Mouse (Mus musculus): ENCODE data around the gene Olfr572. TPM values are rescaled to one million over a fixed set of nuclear protein-coding genes. Genes with fewer than 3 reads are reported as not detected.

The Olfr572 gene
- not detected in 2 replicates for polyA plus RNA-seq (2012; rRNA removed)

DNA sequence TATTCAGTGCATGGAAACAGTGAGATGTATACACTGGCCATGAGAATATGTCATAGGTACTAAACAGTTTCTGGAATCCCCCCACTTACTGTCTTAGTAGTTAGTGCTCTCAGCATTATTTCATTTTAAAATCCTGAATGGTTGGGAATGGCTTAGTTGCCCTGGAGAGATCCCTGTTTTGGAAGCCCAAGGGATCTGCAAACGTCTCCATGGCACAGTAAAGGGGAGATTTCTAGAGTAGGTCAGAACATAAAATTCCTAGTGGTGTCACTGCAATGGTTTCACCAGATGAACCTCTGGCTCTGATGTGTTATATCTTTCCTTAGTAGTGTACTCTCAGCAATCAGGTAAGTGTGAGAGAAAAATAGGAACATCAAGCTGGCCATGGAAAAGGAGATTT is at the start of gene Olfr572:
Gene Olfr572 (plus strand): TSS at position 301 of the 400 bp plus-strand sequence.
- no peak for DNase-seq (ENCODE audit: low spot score)

DNA sequence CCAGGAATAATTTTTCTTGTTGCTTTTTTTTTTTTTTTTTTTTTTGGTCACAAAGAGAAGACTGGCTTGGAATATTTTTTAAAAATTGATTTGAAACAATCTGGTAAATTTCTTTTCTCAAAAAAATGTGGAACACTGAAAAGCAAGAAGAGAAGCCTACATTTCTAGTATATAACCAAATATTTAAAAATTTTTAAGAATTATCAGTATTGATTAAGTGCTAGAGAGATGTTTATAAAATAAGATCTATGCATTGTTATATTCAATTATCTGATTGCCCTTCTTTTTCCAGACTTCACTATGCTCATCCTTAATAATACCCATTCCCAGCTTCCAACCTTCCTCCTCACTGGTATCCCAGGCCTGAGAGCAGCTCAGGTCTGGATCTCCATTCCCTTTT is 47.4 kb upstream of the Olfr572 start, which contains the start of gene Olfr568:
Gene Olfr568 (plus strand): TSS at position 301 of the 400 bp plus-strand sequence.
- no peak for DNase-seq (ENCODE audit: low spot score)

DNA sequence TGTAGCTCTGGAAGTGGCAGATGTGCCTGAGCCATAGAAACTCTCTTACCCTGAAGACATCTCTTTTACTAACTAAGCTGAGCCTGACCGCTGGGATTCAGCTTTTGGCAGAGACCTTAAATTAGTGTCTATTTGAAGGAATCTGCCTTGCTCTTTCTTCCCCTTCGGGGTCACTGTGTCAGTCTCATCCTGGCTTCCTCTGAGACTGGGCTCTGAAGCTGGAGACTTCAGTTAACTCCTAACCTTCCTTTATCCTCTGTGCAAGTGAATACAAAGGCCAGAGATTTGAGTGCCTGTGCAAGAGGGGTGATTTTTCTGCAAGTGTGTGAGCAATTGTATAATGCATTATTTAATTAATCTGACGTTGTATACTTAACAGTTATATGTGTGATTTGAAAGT is 33.4 kb upstream of the Olfr572 start, which contains the start of gene Olfr569:
Gene Olfr569 (minus strand): TSS at position 101 of the 400 bp plus-strand sequence.
- no peak for DNase-seq (ENCODE audit: low spot score)

DNA sequence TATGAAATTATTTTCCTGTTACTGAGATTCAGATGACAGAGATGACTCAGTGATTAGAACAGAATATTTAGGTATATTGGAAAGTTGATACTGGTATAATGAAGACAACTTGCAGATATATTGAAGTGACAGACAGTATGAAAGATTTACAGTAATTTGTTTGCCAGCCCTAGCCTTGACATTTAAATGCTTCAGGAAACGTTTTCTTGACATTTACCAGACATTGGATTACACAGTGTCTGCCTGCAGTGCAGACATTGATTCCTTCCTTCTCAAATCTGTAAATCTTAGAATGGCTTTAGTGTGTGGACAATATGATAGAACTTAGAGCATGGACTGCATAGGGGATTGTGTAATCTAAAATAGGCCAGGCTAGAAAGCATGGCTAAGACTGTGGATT is 8.9 kb upstream of the Olfr572 start:
- DNase-seq (ENCODE audit: low spot score), result no peak

DNA sequence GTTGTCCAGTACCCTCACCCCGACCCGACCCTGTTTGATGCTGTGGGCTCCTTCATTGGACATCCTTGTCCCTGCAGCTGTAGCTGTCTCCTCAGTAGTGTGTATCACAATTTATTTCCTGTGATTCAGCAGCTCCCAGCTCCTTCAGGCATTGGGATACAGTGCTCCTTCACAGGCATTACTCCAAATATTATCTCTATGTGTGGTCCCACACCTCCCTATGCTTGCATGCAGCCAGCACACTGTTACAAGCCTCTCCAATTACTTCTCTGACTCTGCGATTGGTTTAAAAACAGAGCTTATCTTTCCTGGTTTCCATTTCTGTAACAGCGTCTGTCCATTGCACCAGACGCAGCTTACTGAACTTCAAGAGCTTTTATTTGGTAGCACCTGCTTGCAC is 7.8 kb upstream of the Olfr572 start:
- no peak for DNase-seq (ENCODE audit: low spot score)

DNA sequence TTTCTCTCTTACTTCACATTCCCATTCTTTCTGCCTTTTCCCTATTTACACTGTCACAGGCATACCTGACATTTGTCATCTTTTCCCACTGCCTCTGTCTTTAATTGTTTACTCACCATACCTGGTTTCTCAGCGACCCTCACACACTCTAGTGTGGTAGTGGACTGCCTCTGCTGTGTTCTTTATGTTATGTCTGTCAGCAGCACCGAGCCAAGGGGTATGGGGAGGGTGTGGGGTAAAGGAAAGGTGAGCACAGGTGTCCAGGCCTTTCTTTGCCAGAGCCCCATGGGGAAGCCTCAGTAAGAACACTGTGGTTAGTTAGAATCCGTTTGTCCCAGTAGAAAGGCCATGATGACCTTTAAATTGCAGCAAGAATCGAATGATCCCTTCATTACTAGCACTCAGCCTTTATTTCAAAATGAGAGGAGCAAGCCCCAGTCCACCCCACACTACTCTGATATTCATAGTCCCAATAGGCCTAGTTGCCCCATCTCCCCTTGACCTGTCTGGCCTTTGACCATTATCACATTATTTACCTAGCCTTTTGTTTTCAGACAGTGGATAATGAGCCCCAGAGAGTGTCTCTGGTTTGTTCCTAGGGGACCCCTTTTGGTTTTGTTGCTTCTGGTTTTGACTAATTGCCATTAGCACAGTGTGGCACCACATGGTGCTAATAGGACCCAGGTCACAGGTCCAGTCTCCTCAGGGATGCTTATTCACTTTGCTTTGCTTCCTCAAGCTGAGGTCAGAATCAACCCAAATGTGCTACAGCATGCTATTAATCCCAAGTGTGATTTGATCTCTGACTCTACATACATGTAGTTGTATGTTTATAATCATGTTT is 7.0 kb upstream of the Olfr572 start, which contains the start of gene Olfr571:
Gene Olfr571 (minus strand): TSS at position 505 of the 844 bp plus-strand sequence.
- DNase-seq (ENCODE audit: low spot score), result no peak

DNA sequence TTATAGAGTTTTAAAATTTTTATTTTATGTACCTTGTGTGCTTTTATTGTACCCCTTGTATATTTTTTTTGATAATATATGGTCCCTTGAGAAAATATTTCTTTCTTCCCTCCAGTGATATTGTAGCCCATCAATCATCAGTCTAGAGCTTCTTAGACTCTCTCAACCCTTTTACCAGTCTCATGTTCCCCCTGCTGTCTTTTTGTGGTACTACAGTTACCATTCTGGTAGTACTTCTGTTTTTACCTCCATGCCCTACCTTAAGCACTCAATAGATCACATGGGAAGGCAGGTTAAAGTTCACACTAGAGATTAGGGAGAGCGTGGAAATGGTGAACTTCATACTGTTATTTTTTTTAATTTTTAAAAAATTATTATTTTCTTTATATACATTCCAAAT is 4.6 kb upstream of the Olfr572 start:
- DNase-seq (ENCODE audit: low spot score), result no peak

DNA sequence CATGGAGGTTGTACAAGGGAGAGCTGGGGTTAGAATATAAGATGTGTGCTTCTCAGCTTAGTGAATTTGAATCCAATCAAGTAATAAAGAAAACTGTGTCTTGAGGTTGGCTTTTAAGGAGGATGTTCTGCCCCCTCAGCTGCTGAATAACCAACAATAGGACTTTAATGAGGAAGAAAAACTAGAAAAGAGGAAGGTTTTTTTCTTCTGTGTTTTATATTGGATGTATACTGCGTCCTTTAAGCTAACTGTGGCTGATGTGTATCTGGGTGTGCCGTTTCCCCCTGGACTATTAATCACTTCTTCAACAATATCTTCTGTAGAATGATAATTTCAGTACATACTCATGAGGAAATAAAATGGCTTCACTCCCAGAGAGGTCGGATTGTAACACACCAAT is 2.9 kb downstream of the Olfr572 start:
- no peak for DNase-seq (ENCODE audit: low spot score)

DNA sequence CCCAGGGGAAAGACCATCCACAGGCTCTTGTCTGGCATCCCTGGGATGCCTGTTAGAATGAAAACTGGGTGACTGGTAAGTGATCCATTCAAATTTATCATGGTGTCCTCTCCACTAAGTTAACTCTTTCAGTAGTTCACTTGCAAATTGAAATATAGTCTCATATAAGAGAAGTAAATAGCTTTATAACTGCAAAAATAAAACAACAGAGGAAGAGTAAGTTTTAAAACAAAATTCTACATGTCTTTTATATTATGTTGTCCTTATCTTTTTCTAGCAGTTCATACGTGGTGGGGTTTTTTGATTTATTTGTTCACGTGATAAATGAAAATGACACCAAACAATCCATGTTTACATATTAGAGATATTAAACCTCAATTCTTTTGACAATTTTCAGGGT is 18.3 kb downstream of the Olfr572 start, which contains the start of gene Olfr573-ps1:
Gene Olfr573-ps1 (minus strand): TSS at position 101 of the 400 bp plus-strand sequence.
- DNase-seq (ENCODE audit: low spot score), result no peak

DNA sequence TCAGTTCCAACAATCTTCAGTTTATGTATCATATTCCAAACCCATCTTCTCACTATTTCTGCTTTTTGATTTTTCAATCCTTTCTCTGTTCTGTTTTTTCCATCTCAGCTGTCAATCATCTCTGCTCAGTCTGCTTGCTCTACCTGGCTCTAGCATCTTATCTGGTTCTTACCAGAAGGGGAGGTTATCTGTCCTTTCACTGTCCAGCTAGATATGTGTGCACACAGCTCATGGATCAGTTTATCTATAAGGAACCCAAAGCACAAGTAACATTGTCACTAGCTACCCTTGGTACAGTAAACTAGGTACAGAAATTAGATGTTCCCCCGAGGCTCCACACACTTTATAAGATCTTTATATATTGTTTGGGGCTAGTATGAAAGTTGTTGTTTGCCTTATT is 19.2 kb downstream of the Olfr572 start:
- DNase-seq (ENCODE audit: low spot score), result no peak

DNA sequence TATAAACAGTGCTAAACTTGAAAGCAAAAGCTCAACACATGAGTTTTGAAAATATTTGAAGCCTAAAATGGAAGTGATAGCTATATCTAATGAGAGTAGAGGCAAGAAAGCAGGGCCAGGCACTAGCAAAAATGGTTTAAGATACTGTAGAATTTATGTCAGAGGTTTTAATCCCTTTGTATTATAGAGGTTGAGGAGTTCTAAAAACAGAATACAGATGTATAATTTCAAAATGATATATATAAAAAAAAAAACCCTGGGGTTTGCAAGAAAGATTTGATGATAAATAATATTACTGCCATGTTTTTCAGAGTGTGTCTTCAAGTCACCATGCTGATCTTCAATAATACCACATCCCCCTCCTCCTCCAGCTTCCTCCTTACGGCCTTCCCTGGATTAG is 24.0 kb downstream of the Olfr572 start, which contains the start of gene Olfr574:
Gene Olfr574 (plus strand): TSS at position 301 of the 400 bp plus-strand sequence.
- DNase-seq (ENCODE audit: low spot score), result no peak

DNA sequence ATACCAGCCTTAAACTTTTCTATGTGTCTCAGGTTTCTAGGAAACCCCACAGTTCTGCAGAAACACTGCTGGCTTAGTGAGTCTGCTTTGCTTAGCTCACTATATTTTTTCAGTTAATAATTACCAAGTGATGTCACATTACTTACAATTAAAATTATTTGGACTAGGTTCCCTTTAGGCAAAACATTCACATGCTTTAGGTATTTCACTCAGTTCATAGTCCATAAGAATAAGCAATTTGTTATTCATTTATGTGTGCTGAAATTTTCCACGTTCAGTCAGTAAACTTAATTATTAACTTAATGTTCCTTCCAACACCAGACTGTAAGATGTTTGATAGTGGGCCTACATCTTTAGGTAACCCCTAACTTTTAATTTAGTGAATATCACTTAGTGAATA is 26.5 kb downstream of the Olfr572 start:
- no peak for DNase-seq (ENCODE audit: low spot score)

DNA sequence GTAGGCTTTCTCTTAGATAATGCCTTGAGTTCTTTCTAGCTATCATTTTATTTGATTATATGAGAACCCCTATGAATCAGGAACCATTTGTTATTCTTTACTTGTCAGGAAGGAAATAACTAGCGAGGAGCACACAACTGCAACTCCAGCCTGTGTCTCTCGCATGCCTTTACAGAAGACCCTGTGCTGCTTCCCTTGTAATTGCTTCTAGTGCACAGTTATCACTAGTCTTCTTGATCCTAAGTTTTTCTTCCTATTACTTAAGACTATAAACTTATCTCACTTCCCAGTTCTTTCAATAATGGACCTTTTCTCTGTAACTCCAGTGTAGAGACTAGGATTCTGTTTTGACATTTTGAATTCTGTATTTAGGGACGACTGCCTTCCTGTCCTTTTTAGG is 33.9 kb downstream of the Olfr572 start:
- DNase-seq (ENCODE audit: low spot score), result no peak

DNA sequence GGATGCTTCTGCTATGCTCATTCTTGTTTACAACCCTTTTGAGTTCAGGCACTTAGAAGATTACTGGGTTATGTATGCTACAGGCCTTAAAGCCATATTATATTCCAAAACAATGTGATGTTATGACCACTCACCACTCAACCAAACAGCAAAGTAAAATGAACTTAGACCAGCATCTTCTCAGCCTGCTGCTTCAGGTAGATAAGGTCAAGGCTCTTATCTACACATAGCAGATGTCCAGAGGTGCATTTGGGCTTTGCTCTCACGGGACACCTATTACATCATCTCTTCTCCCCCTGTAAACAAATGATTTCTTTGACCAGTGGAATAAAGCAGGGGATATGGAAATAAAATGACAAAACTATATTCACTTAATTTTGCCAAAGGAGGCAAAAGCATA is 34.4 kb downstream of the Olfr572 start, which contains the start of gene Olfr575:
Gene Olfr575 (minus strand): TSS at position 183 of the 400 bp plus-strand sequence.
- no peak for DNase-seq (ENCODE audit: low spot score)

DNA sequence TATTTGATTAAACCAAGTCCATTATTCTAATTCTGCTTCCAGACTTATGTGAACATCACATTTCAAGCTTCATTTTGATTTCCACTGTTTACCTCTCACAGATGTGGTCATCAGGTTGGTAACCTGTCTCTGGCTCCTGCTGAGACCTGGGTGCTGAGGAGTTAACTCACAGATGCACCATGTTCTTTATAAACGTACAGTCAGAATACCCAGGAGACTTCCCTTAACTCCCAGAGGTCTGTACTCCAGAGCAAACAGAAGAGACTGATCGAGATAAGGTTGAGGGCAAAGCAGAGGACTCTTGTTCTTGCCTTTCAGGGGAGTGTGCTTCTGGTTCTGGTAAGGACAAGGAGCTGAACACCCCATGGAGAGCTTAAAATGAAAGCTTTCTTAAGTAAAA is 38.2 kb downstream of the Olfr572 start, which contains the start of gene Olfr576:
Gene Olfr576 (plus strand): TSS at position 301 of the 400 bp plus-strand sequence.
- DNase-seq (ENCODE audit: low spot score), result no peak

DNA sequence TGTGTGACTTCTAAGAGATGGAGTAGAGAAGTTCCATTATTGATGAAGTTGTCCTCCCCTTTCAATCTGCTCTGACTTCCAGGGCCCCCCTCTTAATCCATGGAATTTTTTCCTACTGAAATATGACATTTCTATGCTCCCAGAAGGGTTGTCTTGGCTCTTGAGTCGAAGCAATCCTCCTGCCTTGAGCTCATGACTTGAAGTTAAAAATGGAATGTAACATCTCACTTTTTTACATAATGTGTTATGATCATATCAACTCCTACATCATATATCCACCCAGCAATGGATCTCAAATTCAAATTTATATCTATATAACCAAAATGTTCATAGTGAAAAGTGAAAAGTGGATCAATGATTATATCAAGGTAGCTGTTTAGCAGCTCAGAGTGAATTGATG is 50.2 kb downstream of the Olfr572 start:
- DNase-seq (ENCODE audit: low spot score), result no peak

DNA sequence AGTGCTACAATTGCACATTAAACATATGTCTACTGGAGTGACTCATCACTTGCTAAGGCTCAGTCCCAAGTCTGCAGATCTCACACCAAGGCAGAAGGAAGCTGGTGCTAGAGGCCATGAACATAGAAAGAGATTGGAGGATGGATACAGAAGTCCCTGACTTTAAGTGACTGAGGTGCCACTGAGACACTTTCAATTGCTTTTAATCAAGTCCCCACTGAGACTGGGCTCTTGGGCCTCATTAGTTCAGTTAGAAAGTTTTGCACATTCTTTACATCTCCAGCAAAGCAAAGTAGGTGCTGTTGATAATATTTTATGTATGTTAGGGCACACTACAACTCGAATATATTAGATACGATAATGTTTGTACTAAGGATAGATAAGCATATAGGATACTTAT is 51.6 kb downstream of the Olfr572 start, which contains the start of gene Olfr577:
Gene Olfr577 (minus strand): TSS at position 101 of the 400 bp plus-strand sequence.
- no peak for DNase-seq (ENCODE audit: low spot score)

Other genes starting within 250 kb of the Olfr572 start
- 75.3 and 99.1 TPM in 2 replicates for gene Trim68, start 237.1 kb upstream of the Olfr572 start, polyA plus RNA-seq (2012; rRNA removed)
- gene Olfr557, start 228.5 kb upstream of the Olfr572 start, polyA plus RNA-seq (2012; rRNA removed), result not detected in 2 replicates
- 1.3 and 1.4 TPM in 2 replicates for gene Olfr558, start 222.2 kb upstream of the Olfr572 start, polyA plus RNA-seq (2012; rRNA removed)
- gene Olfr33, start 205.3 kb upstream of the Olfr572 start, polyA plus RNA-seq (2012; rRNA removed), result not detected in 2 replicates
- not detected in 2 replicates for gene Olfr559, start 196.9 kb upstream of the Olfr572 start, polyA plus RNA-seq (2012; rRNA removed)
- 0.03 TPM in 1 of 2 replicates, not detected in the other for gene Olfr560, start 165.0 kb upstream of the Olfr572 start, polyA plus RNA-seq (2012; rRNA removed)
- 1.0 and 1.4 TPM in 2 replicates for gene Olfr78, start 164.9 kb upstream of the Olfr572 start, polyA plus RNA-seq (2012; rRNA removed)
- not detected in 2 replicates for gene Olfr561, start 153.2 kb upstream of the Olfr572 start, polyA plus RNA-seq (2012; rRNA removed)
- not detected in 2 replicates for gene Olfr564, start 120.9 kb upstream of the Olfr572 start, polyA plus RNA-seq (2012; rRNA removed)
- not detected in 2 replicates for gene Olfr566, start 65.6 kb upstream of the Olfr572 start, polyA plus RNA-seq (2012; rRNA removed)
- not detected in 2 replicates for gene Olfr568, start 47.3 kb upstream of the Olfr572 start, polyA plus RNA-seq (2012; rRNA removed)
- gene Olfr569, start 33.5 kb upstream of the Olfr572 start, polyA plus RNA-seq (2012; rRNA removed), result not detected in 2 replicates
- not detected in 2 replicates for gene Olfr570, start 29.8 kb upstream of the Olfr572 start, polyA plus RNA-seq (2012; rRNA removed)
- not detected in 2 replicates for gene Olfr571, start 6.9 kb upstream of the Olfr572 start, polyA plus RNA-seq (2012; rRNA removed)
- not detected in 2 replicates for gene Olfr573-ps1, start 18.2 kb downstream of the Olfr572 start, polyA plus RNA-seq (2012; rRNA removed)
- not detected in 2 replicates for gene Olfr574, start 24.1 kb downstream of the Olfr572 start, polyA plus RNA-seq (2012; rRNA removed)
- not detected in 2 replicates for gene Olfr575, start 34.4 kb downstream of the Olfr572 start, polyA plus RNA-seq (2012; rRNA removed)
- not detected in 2 replicates for gene Olfr576, start 38.3 kb downstream of the Olfr572 start, polyA plus RNA-seq (2012; rRNA removed)
- not detected in 2 replicates for gene Olfr577, start 51.5 kb downstream of the Olfr572 start, polyA plus RNA-seq (2012; rRNA removed)
- not detected in 2 replicates for gene Olfr578, start 64.9 kb downstream of the Olfr572 start, polyA plus RNA-seq (2012; rRNA removed)
- not detected in 2 replicates for gene Olfr582, start 113.6 kb downstream of the Olfr572 start, polyA plus RNA-seq (2012; rRNA removed)
- not detected in 2 replicates for gene Olfr583, start 126.9 kb downstream of the Olfr572 start, polyA plus RNA-seq (2012; rRNA removed)
- gene Olfr584, start 157.5 kb downstream of the Olfr572 start, polyA plus RNA-seq (2012; rRNA removed), result not detected in 2 replicates
- not detected in 2 replicates for gene Olfr585, start 173.3 kb downstream of the Olfr572 start, polyA plus RNA-seq (2012; rRNA removed)
- gene Olfr586, start 201.2 kb downstream of the Olfr572 start, polyA plus RNA-seq (2012; rRNA removed), result not detected in 2 replicates
- gene Olfr588-ps1, start 216.5 kb downstream of the Olfr572 start, polyA plus RNA-seq (2012; rRNA removed), result not detected in 2 replicates
- gene Olfr589, start 231.9 kb downstream of the Olfr572 start, polyA plus RNA-seq (2012; rRNA removed), result not detected in 2 replicates